Mouse (Mus musculus) liver, embryonic 15.5 days (tissue): ENCODE measurements around the gene Med10. TPM values are rescaled to one million over a fixed set of nuclear protein-coding genes. Genes with fewer than 3 reads are reported as not detected.

Experiments used
- ATAC-seq: fragments of 200-750 bp; cut with Nextera tagmentation; 2 replicates; pipeline ENCODE4 v1.8.0; 2017; ENCODE audit warnings: moderate number of reproducible peaks, mild to moderate bottlenecking, moderate library complexity; ENCODE audit not compliant: insufficient read depth
- H3K27ac ChIP-seq: fragments of 300-500 bp; sonication (generic); replicated peaks from 2 replicates; pipeline ENCODE4 v1.5.1; 2015; ENCODE audit warnings: mild to moderate bottlenecking, inconsistent platforms
- H3K27me3 ChIP-seq: fragments of 300-500 bp; sonication (generic); 2 replicates; pipeline ENCODE4 v1.6.1; 2015; ENCODE audit warnings: mild to moderate bottlenecking, inconsistent platforms
- H3K36me3 ChIP-seq: fragments of 300-500 bp; sonication (generic); replicated peaks from 2 replicates; pipeline ENCODE4 v1.6.1; 2015; ENCODE audit warnings: moderate library complexity, mild to moderate bottlenecking, inconsistent platforms
- H3K4me1 ChIP-seq: fragments of 300-500 bp; sonication (generic); replicated peaks from 2 replicates; pipeline ENCODE4 v1.6.1; 2015; ENCODE audit warnings: inconsistent platforms
- H3K4me2 ChIP-seq: fragments of 300-500 bp; sonication (generic); 2 replicates; pipeline ENCODE4 v1.6.1; 2015; ENCODE audit warnings: moderate library complexity, mild to moderate bottlenecking, inconsistent platforms
- H3K4me3 ChIP-seq: fragments of 300-500 bp; sonication (generic); replicated peaks from 2 replicates; pipeline ENCODE4 v1.5.1; 2015; ENCODE audit warnings: mild to moderate bottlenecking, inconsistent platforms
- H3K9ac ChIP-seq: fragments of 300-500 bp; sonication (generic); 2 replicates; pipeline ENCODE4 v1.6.1; 2015; ENCODE audit warnings: moderate library complexity, mild to moderate bottlenecking, inconsistent platforms
- H3K9me3 ChIP-seq: fragments of 300-500 bp; sonication (generic); replicated peaks from 2 replicates; pipeline ENCODE4 v1.6.1; 2016; ENCODE audit warnings: inconsistent platforms
- WGBS: fragments of 180-500 bp; shearing (Covaris S2); methylation state at CpG from one replicate; pipeline ENCODE4 v1.1.7; 2015; ENCODE audit warnings: mixed read lengths; ENCODE audit not compliant: insufficient replicate concordance; 5-methylcytosine and 5-hydroxymethylcytosine counted together
- polyA plus RNA-seq: library from polyadenylated mRNA; unstranded; fragments of >200 nt; fragmentation: Nextera tagmentation; extraction: Ambion mirVana; gene quantifications from 2 replicates; pipeline ENCODE4 v1.2.1, GENCODE M21; 2015

Gene Med10
- polyA plus RNA-seq, 1 experiment from 2014 or later, result 41.7 TPM

GRCm38 (mm10) chr13:69792541-69793009 is 9.6 kb upstream of the Med10 start:
- no peaks in the 10 kb centered on the region for H3K9me3 ChIP-seq
- no peak overlapping the region for H3K27ac ChIP-seq
- H3K9ac ChIP-seq, result no peak overlapping the region
- 57% methylated on average over 12 of the region's 12 CpGs for WGBS
- ATAC-seq, result no peak
- no peaks in the 10 kb centered on the region for H3K27me3 ChIP-seq
- no peak overlapping the region for H3K4me2 ChIP-seq
- no peaks in the 10 kb centered on the region for H3K4me1 ChIP-seq
- H3K4me3 ChIP-seq, result no peak overlapping the region
- H3K36me3 ChIP-seq, result no peaks in the 10 kb centered on the region

- H3K36me3 ChIP-seq, result no peaks in the 10 kb centered on the region
- ATAC-seq, result no peak
- H3K4me3 ChIP-seq, result no peak overlapping the region
- no peak overlapping the region for H3K27ac ChIP-seq
- H3K27me3 ChIP-seq, result no peaks in the 10 kb centered on the region
- no peaks in the 10 kb centered on the region for H3K9me3 ChIP-seq
- WGBS, result 40% methylated on average over 7 of the region's 7 CpGs
- no peak overlapping the region for H3K4me2 ChIP-seq
- H3K4me1 ChIP-seq, result no peaks in the 10 kb centered on the region
- no peak overlapping the region for H3K9ac ChIP-seq
Observed at GRCm38 (mm10) chr13:69794808-69795207, 7.4 kb upstream of the Med10 start.

- Histone ChIP-seq H3K36me3 (peaks cover 30% of the 10 kb centered on the region), H3K9ac (peak overlapping the region; percentile 84), H3K4me1 (peaks cover 20% of the 10 kb centered on the region), H3K27me3 (no peaks in the 10 kb centered on the region), H3K4me2 (peak overlapping the region; percentile 88), H3K9me3 (no peaks in the 10 kb centered on the region), H3K4me3 (peak overlapping the region; percentile 92), H3K27ac (0 out of 2 replicates have a peak overlapping the region, but pooled peaks have one; percentile 38)
- ATAC-seq, result peak; percentile 88
- under 1% methylated on average over 55 of the region's 55 CpGs for WGBS
Observed at GRCm38 (mm10) chr13:69809681-69810611, 7.8 kb downstream of the Med10 start.

- H3K27ac ChIP-seq, result no peak overlapping the region
- peak overlapping the region; percentile 88 for H3K4me2 ChIP-seq
- H3K4me3 ChIP-seq, result peak overlapping the region; percentile 92
- H3K36me3 ChIP-seq, result peaks cover 39% of the 10 kb centered on the region
- ATAC-seq, result no peak
- H3K9ac ChIP-seq, result peak overlapping the region; percentile 22; the same call in 1 of the 2 replicates
- WGBS, result 68% methylated on average over 14 of the region's 14 CpGs
- H3K9me3 ChIP-seq, result no peaks in the 10 kb centered on the region
- H3K4me1 ChIP-seq, result peaks cover 20% of the 10 kb centered on the region
- no peaks in the 10 kb centered on the region for H3K27me3 ChIP-seq
Observed at GRCm38 (mm10) chr13:69810936-69811680, 8.9 kb downstream of the Med10 start.

GRCm38 (mm10) chr13:69813870-69814269 is 11.7 kb downstream of the Med10 start:
- Histone ChIP-seq H3K4me1 (peaks cover 20% of the 10 kb centered on the region), H3K4me3 (no peak overlapping the region), H3K27ac (no peak overlapping the region), H3K27me3 (no peaks in the 10 kb centered on the region), H3K4me2 (no peak overlapping the region), H3K9ac (no peak overlapping the region), H3K9me3 (no peaks in the 10 kb centered on the region), H3K36me3 (peaks cover 48% of the 10 kb centered on the region)
- 53% methylated on average over 5 of the region's 5 CpGs for WGBS
- ATAC-seq, result no peak

- H3K4me1 ChIP-seq, result no peaks in the 10 kb centered on the region
- no peak overlapping the region for H3K4me2 ChIP-seq
- H3K27ac ChIP-seq, result no peak overlapping the region
- no peak overlapping the region for H3K9ac ChIP-seq
- no peak for ATAC-seq
- no peaks in the 10 kb centered on the region for H3K9me3 ChIP-seq
- H3K36me3 ChIP-seq, result peaks cover 34% of the 10 kb centered on the region
- no peaks in the 10 kb centered on the region for H3K27me3 ChIP-seq
- 72% methylated on average over 4 of the region's 4 CpGs for WGBS
- no peak overlapping the region for H3K4me3 ChIP-seq
Observed at GRCm38 (mm10) chr13:69818306-69818705, 16.1 kb downstream of the Med10 start.

GRCm38 (mm10) chr13:69821169-69821822 is 19.1 kb downstream of the Med10 start:
- H3K4me2 ChIP-seq, result no peak overlapping the region
- no peaks in the 10 kb centered on the region for H3K9me3 ChIP-seq
- no peaks in the 10 kb centered on the region for H3K4me1 ChIP-seq
- ATAC-seq, result no peak
- no peak overlapping the region for H3K9ac ChIP-seq
- H3K27me3 ChIP-seq, result no peaks in the 10 kb centered on the region
- no peak overlapping the region for H3K27ac ChIP-seq
- no peak overlapping the region for H3K4me3 ChIP-seq
- peaks cover 7% of the 10 kb centered on the region for H3K36me3 ChIP-seq
- WGBS, result 56% methylated on average over 3 of the region's 3 CpGs

GRCm38 (mm10) chr13:69823920-69824637 is 21.9 kb downstream of the Med10 start:
- no peak overlapping the region for H3K4me3 ChIP-seq
- no peaks in the 10 kb centered on the region for H3K9me3 ChIP-seq
- no peak overlapping the region for H3K4me2 ChIP-seq
- no peak overlapping the region for H3K9ac ChIP-seq
- H3K36me3 ChIP-seq, result no peaks in the 10 kb centered on the region
- no peak for ATAC-seq
- WGBS, result 71% methylated on average over 19 of the region's 19 CpGs
- H3K27me3 ChIP-seq, result no peaks in the 10 kb centered on the region
- no peak overlapping the region for H3K27ac ChIP-seq
- no peaks in the 10 kb centered on the region for H3K4me1 ChIP-seq

GRCm38 (mm10) chr13:69825396-69826095 is 23.4 kb downstream of the Med10 start:
- H3K27me3 ChIP-seq, result no peaks in the 10 kb centered on the region
- no peaks in the 10 kb centered on the region for H3K4me1 ChIP-seq
- H3K27ac ChIP-seq, result no peak overlapping the region
- no peak overlapping the region for H3K4me2 ChIP-seq
- no peaks in the 10 kb centered on the region for H3K9me3 ChIP-seq
- ATAC-seq, result no peak
- no peak overlapping the region for H3K9ac ChIP-seq
- no peak overlapping the region for H3K4me3 ChIP-seq
- WGBS, result 40% methylated on average over 8 of the region's 8 CpGs
- H3K36me3 ChIP-seq, result no peaks in the 10 kb centered on the region

- Histone ChIP-seq H3K4me2 (no peak overlapping the region), H3K9ac (no peak overlapping the region), H3K36me3 (no peaks in the 10 kb centered on the region), H3K27ac (no peak overlapping the region), H3K9me3 (no peaks in the 10 kb centered on the region), H3K4me1 (no peaks in the 10 kb centered on the region), H3K4me3 (no peak overlapping the region), H3K27me3 (no peaks in the 10 kb centered on the region)
- ATAC-seq, result no peak
- 81% methylated on average over 8 of the region's 8 CpGs for WGBS
Observed at GRCm38 (mm10) chr13:69830606-69831005, 28.4 kb downstream of the Med10 start.
